Mouse (Mus musculus) hindbrain, embryonic 16.5 days (tissue): ENCODE measurements at regions not wholly inside any gene's neighbourhood (a gene's known extent, or its start where the extent isn't known, plus 50 kb on each side); places are given as distances from the start of the nearest gene placed in this dataset.
A peak's percentile ranks its signal among the peaks of the same experiment; 100 is the strongest.
"Not testable (repeated sequence)": the region's sequence is repeated elsewhere in the genome, so short reads cannot be mapped to it uniquely, and the experiment has no call there.

Experiments
- ATAC-seq: fragments of 200-750 bp; cut with Nextera tagmentation; 2 replicates; pipeline ENCODE4 v1.8.0; 2017; ENCODE audit warnings: moderate TSS enrichment, moderate library complexity
- H3K27ac ChIP-seq: fragments of 300-500 bp; sonication (generic); 2 replicates; pipeline ENCODE4 v1.5.1; 2014; ENCODE audit warnings: low read depth, mild to moderate bottlenecking, control low read depth, low read length, moderate library complexity
- H3K27me3 ChIP-seq: fragments of 300-500 bp; sonication (generic); replicated peaks from 2 replicates; pipeline ENCODE4 v1.6.1; 2014; ENCODE audit warnings: low read length; ENCODE audit not compliant: control insufficient read depth, insufficient read depth
- H3K36me3 ChIP-seq: fragments of 300-500 bp; sonication (generic); 2 replicates; pipeline ENCODE4 v1.6.1; 2014; ENCODE audit warnings: mild to moderate bottlenecking, low read length, moderate library complexity, mixed read lengths; ENCODE audit not compliant: control insufficient read depth, insufficient read depth
- H3K4me1 ChIP-seq: fragments of 300-500 bp; sonication (generic); 2 replicates; pipeline ENCODE4 v1.6.1; 2014; ENCODE audit warnings: low read depth, low read length; ENCODE audit not compliant: control insufficient read depth, insufficient read depth
- H3K4me2 ChIP-seq: fragments of 300-500 bp; sonication (generic); 2 replicates; pipeline ENCODE4 v1.6.1; 2014; ENCODE audit warnings: mild to moderate bottlenecking, low read length, control low read depth, moderate library complexity
- H3K4me3 ChIP-seq: fragments of 300-500 bp; sonication (generic); 2 replicates; pipeline ENCODE4 v1.5.1; 2014; ENCODE audit warnings: mild to moderate bottlenecking, low read length, control low read depth, moderate library complexity
- H3K9ac ChIP-seq: fragments of 300-500 bp; sonication (generic); 2 replicates; pipeline ENCODE4 v1.6.1; 2014; ENCODE audit warnings: low read depth, mild to moderate bottlenecking, control low read depth, low read length, moderate library complexity
- H3K9me3 ChIP-seq: fragments of 300-500 bp; sonication (generic); 2 replicates; pipeline ENCODE4 v1.6.1; 2014; ENCODE audit warnings: mild to moderate bottlenecking, low read length, moderate library complexity; ENCODE audit not compliant: control insufficient read depth
- WGBS: fragments of 180-500 bp; shearing (Covaris S2); extraction: QIAGEN DNeasy Blood & Tissue Kit; methylation state at CpG from one replicate; pipeline ENCODE4 v1.1.7; 2014; 5-methylcytosine and 5-hydroxymethylcytosine counted together

DNA sequence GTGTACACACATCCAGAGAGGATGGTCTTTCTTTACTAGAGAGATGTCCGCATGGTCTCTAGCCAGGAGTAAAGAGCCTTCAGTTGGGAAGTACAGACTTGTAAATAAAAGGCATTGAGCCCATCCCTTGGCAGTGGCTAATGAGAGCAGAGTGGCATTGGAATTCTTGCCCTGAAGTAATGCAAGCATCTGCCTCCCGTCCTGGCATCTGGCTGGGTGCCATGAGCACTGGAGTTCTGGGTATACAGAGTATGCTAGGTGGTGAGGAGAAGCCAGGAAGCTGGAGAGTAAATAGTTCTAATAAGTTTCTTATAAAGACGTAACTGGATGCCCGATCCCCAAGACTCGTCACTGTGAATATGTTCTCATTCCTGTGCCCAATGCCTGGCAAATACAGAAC is 367.8 kb downstream of the Lrig3 start:
- Histone ChIP-seq H3K4me2 (no peak overlapping the region), H3K4me3 (no peak overlapping the region), H3K27me3 (no peaks in the 10 kb centered on the region; the same call in 1 of the 2 replicates), H3K9ac (no peak overlapping the region), H3K9me3 (no peaks in the 10 kb centered on the region), H3K27ac (no peak overlapping the region), H3K4me1 (no peaks in the 10 kb centered on the region; the same call in 1 of the 2 replicates), H3K36me3 (no peaks in the 10 kb centered on the region)
- 78% methylated on average over 5 of the region's 5 CpGs for WGBS
- ATAC-seq: no peak

- H3K4me1 ChIP-seq: no peaks in the 10 kb centered on the region; the same call in 1 of the 2 replicates
- H3K27ac ChIP-seq: no peak overlapping the region
- peak overlapping the region; percentile 52 for H3K4me2 ChIP-seq
- peak overlapping the region; percentile 15 for H3K4me3 ChIP-seq
- WGBS: 7% methylated on average over 17 of the region's 17 CpGs
- H3K9me3 ChIP-seq: no peaks in the 10 kb centered on the region
- no peaks in the 10 kb centered on the region for H3K36me3 ChIP-seq
- H3K27me3 ChIP-seq: no peaks in the 10 kb centered on the region; the same call in 1 of the 2 replicates
- H3K9ac ChIP-seq: peak overlapping the region; percentile 27; the same call in 1 of the 2 replicates
- ATAC-seq: peak; percentile 96
These were observed 364.5 kb downstream of the Lrig3 start for GRCm38 (mm10) chr10:126330305-126330969.

GRCm38 (mm10) chr10:126320831-126321230 is 354.9 kb downstream of the Lrig3 start:
- no peak overlapping the region for H3K27ac ChIP-seq
- H3K27me3 ChIP-seq: no peaks in the 10 kb centered on the region
- H3K9me3 ChIP-seq: no peaks in the 10 kb centered on the region
- no peak overlapping the region for H3K9ac ChIP-seq
- H3K36me3 ChIP-seq: no peaks in the 10 kb centered on the region
- no peak overlapping the region for H3K4me2 ChIP-seq
- WGBS: 69% methylated on average over 9 of the region's 9 CpGs
- H3K4me3 ChIP-seq: no peak overlapping the region
- no peak for ATAC-seq
- H3K4me1 ChIP-seq: no peaks in the 10 kb centered on the region

DNA sequence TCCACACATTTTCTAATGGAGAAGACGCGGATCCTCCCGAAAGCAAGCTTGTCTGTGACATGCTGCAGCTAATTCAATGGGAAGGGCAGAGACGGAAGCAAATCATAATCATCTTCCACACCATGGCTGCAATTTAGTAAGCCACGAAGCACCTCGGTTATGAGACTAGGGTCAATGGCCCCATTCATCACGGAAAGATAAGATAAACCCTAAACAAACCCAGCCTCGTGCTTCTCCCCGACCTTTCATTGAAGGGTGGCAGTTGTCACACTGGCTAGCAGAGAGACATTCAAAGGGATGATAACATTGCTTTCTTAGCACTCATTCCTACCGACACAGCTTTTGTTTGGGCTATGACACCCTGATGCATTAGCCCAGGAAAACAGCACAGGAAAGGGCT is 353.8 kb downstream of the Lrig3 start:
- WGBS: 75% methylated on average over 10 of the region's 10 CpGs
- no peak overlapping the region for H3K4me3 ChIP-seq
- H3K27ac ChIP-seq: no peak overlapping the region
- H3K9ac ChIP-seq: no peak overlapping the region
- no peak for ATAC-seq
- no peak overlapping the region for H3K4me2 ChIP-seq
- H3K4me1 ChIP-seq: no peaks in the 10 kb centered on the region
- no peaks in the 10 kb centered on the region for H3K36me3 ChIP-seq
- H3K9me3 ChIP-seq: no peaks in the 10 kb centered on the region
- H3K27me3 ChIP-seq: no peaks in the 10 kb centered on the region

GRCm38 (mm10) chr10:126299962-126300361 is 334.0 kb downstream of the Lrig3 start:
- H3K4me2 ChIP-seq: no peak overlapping the region
- H3K27ac ChIP-seq: no peak overlapping the region
- no peak for ATAC-seq
- no peaks in the 10 kb centered on the region for H3K4me1 ChIP-seq
- no peak overlapping the region for H3K9ac ChIP-seq
- H3K36me3 ChIP-seq: no peaks in the 10 kb centered on the region
- H3K4me3 ChIP-seq: no peak overlapping the region
- H3K27me3 ChIP-seq: no peaks in the 10 kb centered on the region
- 94% methylated on average over 1 of the region's 1 CpGs for WGBS
- no peaks in the 10 kb centered on the region for H3K9me3 ChIP-seq

DNA sequence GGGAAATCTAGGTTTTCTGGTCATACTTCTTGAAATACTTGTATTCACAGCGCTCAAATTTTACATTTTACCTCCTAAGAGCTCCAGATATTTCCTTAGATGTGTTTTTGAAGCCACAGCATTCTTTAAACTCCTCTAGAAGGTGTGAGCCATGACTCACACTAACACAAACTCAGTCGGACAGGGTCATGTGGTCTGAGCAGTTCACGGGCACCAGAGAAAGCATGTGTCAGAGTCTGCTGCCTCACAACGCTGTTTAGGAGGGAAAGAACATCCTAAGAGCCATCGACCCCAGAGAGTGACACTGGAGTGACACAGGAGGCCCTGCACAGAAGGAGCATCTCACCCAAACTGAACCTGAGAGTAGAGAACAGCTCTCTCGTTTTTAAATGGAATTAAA is 332.2 kb downstream of the Lrig3 start:
- no peak overlapping the region for H3K4me3 ChIP-seq
- no peaks in the 10 kb centered on the region for H3K27me3 ChIP-seq
- no peaks in the 10 kb centered on the region for H3K9me3 ChIP-seq
- no peaks in the 10 kb centered on the region for H3K36me3 ChIP-seq
- ATAC-seq: no peak
- H3K9ac ChIP-seq: no peak overlapping the region
- 80% methylated on average over 6 of the region's 6 CpGs for WGBS
- H3K4me1 ChIP-seq: no peaks in the 10 kb centered on the region
- H3K27ac ChIP-seq: no peak overlapping the region
- H3K4me2 ChIP-seq: no peak overlapping the region

DNA sequence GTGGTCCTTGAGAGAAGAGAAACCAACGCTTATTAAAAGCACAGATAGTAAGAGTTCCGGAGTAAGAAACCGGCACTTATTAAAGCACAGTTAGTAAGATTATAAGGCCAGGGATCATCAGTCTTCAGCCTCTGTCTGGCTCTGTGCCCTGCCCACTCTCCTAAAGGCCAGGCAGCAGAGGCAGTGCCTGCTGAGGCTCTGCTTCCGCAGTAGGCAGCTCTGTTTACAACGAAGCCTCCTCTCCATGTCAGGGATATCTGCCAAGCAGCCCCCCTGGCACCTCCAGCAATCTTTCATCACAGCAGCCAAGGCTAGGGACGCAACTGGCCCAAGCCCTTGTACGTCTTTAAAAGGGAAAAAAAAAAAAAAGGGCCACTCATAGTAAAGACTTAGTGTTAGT is 329.9 kb downstream of the Lrig3 start:
- no peaks in the 10 kb centered on the region for H3K4me1 ChIP-seq
- WGBS: 66% methylated on average over 7 of the region's 7 CpGs
- H3K4me2 ChIP-seq: no peak overlapping the region
- no peaks in the 10 kb centered on the region for H3K36me3 ChIP-seq
- no peaks in the 10 kb centered on the region for H3K9me3 ChIP-seq
- no peak for ATAC-seq
- H3K27me3 ChIP-seq: no peaks in the 10 kb centered on the region
- H3K27ac ChIP-seq: no peak overlapping the region
- no peak overlapping the region for H3K4me3 ChIP-seq
- H3K9ac ChIP-seq: no peak overlapping the region

- no peaks in the 10 kb centered on the region for H3K4me1 ChIP-seq
- H3K36me3 ChIP-seq: no peaks in the 10 kb centered on the region
- no peaks in the 10 kb centered on the region for H3K27me3 ChIP-seq
- no peak overlapping the region for H3K4me3 ChIP-seq
- no peak overlapping the region for H3K27ac ChIP-seq
- ATAC-seq: no peak
- no peak overlapping the region for H3K9ac ChIP-seq
- H3K9me3 ChIP-seq: no peaks in the 10 kb centered on the region
- no peak overlapping the region for H3K4me2 ChIP-seq
These were observed 325.8 kb downstream of the Lrig3 start for GRCm38 (mm10) chr10:126291765-126292164.

DNA sequence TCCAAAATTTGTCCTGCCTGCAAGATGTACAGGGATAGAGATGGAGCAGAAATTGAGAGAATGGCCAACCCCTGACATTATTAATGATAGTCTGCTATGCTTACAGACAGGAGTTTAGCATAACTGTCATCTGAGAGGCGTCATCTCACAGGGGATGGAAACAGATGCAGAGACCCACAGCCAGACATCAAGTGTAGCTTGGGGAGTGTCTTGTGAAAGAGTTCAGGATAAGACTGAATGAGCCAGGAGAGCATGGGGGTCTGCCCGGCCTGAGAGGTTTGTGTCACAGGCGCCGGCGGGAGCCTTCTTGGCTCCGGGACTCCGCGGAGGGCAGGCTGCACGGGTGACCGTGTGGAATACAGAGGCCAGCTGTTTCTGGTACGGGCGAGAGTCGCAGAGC is 319.1 kb downstream of the Lrig3 start:
- not testable (repeated sequence) for H3K27ac ChIP-seq, H3K4me2 ChIP-seq, H3K36me3 ChIP-seq, H3K27me3 ChIP-seq, H3K4me3 ChIP-seq, H3K9me3 ChIP-seq, H3K4me1 ChIP-seq, ATAC-seq, H3K9ac ChIP-seq
- WGBS: 96% methylated on average over 5 of the region's 13 CpGs

- no peak overlapping the region for H3K4me2 ChIP-seq
- H3K9me3 ChIP-seq: no peaks in the 10 kb centered on the region
- no peaks in the 10 kb centered on the region for H3K27me3 ChIP-seq
- 94% methylated on average over 12 of the region's 12 CpGs for WGBS
- no peak for ATAC-seq
- no peak overlapping the region for H3K27ac ChIP-seq
- no peaks in the 10 kb centered on the region for H3K36me3 ChIP-seq
- no peaks in the 10 kb centered on the region for H3K4me1 ChIP-seq
- no peak overlapping the region for H3K4me3 ChIP-seq
- H3K9ac ChIP-seq: no peak overlapping the region
These were observed 304.4 kb downstream of the Lrig3 start for GRCm38 (mm10) chr10:126270376-126270775.
